Mouse (Mus musculus) telencephalon, adult 2 months (tissue): ENCODE measurements at regions not wholly inside any gene's neighbourhood (a gene's known extent, or its start where the extent isn't known, plus 50 kb on each side); places are given as distances from the start of the nearest gene placed in this dataset.
"Not testable (repeated sequence)": the region's sequence is repeated elsewhere in the genome, so short reads cannot be mapped to it uniquely, and the experiment has no call there.

Experiments
- DNase-seq: peaks from one replicate; pipeline ENCODE4 v3.0.0-alpha.2; 2011; ENCODE audit warnings: low read depth, low spot score

DNA sequence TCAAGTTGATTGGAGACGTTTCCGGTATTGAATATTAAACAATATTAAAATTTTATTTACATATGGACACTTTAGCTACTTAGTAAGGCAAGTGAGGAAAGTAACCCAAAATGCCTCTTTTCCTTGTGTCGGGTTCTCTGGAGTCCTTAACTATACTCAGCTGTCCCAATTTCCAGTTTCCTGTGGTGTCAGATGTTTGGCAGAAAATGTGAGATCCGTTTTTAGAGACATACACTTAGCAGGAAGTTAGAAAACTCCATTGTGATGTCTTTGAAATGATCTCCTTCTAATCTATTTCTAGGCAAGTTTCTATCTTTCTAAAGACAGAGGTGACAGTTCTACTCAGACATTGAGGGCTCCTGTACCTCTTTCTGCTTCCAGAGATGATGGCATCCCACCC is 168.9 kb upstream of the Plcxd3 start:
- DNase-seq = peak; percentile 69

DNA sequence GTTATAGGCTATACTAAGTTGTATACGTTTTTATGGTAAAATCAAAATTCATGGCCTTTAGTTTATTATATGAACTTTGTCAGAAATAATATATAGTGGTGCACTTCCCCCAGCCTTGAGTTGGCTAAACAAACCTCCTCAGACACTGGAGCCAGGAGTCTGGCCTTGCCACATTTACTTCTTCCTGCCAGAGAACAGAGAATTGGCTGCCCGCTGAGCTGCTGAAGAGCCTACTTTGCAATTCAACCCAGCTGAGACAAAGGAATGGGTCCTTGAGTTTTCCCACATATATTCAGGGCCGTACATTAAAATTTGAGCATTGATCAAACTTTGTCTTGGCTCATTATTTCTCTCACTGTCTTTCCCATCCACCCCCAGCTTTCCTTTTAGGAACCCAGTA is 161.9 kb upstream of the Plcxd3 start:
- no peak for DNase-seq

DNA sequence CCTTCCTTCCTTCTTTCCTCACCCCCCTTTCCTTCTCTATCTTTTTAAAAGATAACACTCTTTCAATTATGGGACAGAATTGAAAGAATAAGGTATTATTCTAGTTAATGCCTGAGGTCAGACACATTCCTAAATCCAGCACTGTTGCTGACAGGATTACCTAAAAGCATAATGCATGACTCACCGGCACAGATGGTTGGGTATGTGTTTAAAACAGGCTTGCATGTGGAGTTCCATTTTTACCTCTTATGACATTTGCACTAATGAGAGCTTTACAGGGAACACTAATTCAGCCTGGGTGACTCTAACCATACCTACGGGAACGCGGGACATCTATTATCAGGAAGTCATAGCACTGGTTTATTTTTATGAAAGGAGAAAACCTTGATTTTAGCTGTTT is 156.2 kb upstream of the Plcxd3 start:
- peak; percentile 71 for DNase-seq

DNA sequence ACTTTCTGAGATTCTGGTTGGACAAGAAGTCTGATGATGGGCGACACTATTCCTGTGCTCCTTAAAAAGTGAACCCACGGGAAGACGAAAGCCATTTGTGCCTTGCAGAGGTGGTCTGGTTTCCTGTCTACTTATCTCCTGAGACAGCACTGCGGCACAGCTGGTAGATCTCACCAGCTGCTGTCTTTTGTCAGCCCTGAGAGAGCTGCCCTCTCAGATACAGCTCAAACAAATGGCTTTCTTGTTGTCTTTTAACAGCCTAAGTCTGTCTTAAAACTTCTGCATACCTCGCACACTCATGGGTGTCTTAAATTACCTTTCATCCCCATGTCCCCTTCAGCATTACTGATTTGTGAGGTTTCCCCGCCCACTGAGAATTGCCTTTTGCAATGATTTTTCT is 147.2 kb upstream of the Plcxd3 start:
- no peak for DNase-seq

GRCm38 (mm10) chr15:4240649-4241048 is 134.6 kb upstream of the Plcxd3 start:
- peak; percentile 32 for DNase-seq

GRCm38 (mm10) chr15:4247637-4248136 is 127.6 kb upstream of the Plcxd3 start:
- no peak for DNase-seq

- peak; percentile 17 for DNase-seq
These were observed 110.7 kb upstream of the Plcxd3 start for GRCm38 (mm10) chr15:4264601-4265000.

- DNase-seq = no peak
These were observed 105.5 kb upstream of the Plcxd3 start for GRCm38 (mm10) chr15:4269835-4270234.

- no peak for DNase-seq
These were observed 98.3 kb upstream of the Plcxd3 start for GRCm38 (mm10) chr15:4277011-4277410.

- no peak for DNase-seq
These were observed 67.8 kb upstream of the Plcxd3 start for GRCm38 (mm10) chr15:4307498-4307897.

GRCm38 (mm10) chr15:4313698-4314097 is 61.6 kb upstream of the Plcxd3 start:
- DNase-seq = not testable (repeated sequence)

GRCm38 (mm10) chr15:4315897-4316296 is 59.4 kb upstream of the Plcxd3 start:
- peak; percentile 75 for DNase-seq
